Mouse (Mus musculus): ENCODE data around the gene Tesmin. TPM values are rescaled to one million over a fixed set of nuclear protein-coding genes. Genes with fewer than 3 reads are reported as not detected.

Gene Tesmin
- polyA plus RNA-seq (2015; fragmentation: Nextera tagmentation; extraction: Ambion mirVana), result 0.43 and 0.53 TPM in 2 replicates

GRCm38 (mm10) chr19:3388629-3389057 is at the start of gene Tesmin:
Tesmin (plus strand) TSS chr19:3388857.
- peak within 1 kb of the TSS; percentile 55 for H3K4me3 ChIP-seq (replicated peaks)
- peak; percentile 92 for ATAC-seq (replicated peaks; ENCODE audit: low FRiP score)
- H3K4me1 ChIP-seq, result peaks cover 10% of the 10 kb centered on the region; the same call in 1 of the 2 replicates
- no peak within 1 kb of the TSS for H3K27ac ChIP-seq
- no peaks in the 10 kb centered on the region for H3K27me3 ChIP-seq
- H3K9ac ChIP-seq, result peak within 1 kb of the TSS; percentile 52
- no peaks in the 10 kb centered on the region for H3K9me3 ChIP-seq (replicated peaks)
- peak within 1 kb of the TSS; percentile 98 for H3K4me2 ChIP-seq
- 1% methylated on average over 33 of the region's 33 CpGs for WGBS
- peaks cover 17% of the 10 kb centered on the region for H3K36me3 ChIP-seq

GRCm38 (mm10) chr19:3339187-3339586 is 49.5 kb upstream of the Tesmin start:
- Histone ChIP-seq H3K9ac (no peak overlapping the region), H3K4me3 (replicated peaks) (no peak overlapping the region), H3K4me1 (peaks cover 35% of the 10 kb centered on the region), H3K4me2 (no peak overlapping the region), H3K27me3 (no peaks in the 10 kb centered on the region), H3K36me3 (no peaks in the 10 kb centered on the region), H3K27ac (no peak overlapping the region), H3K9me3 (replicated peaks) (no peaks in the 10 kb centered on the region)
- ATAC-seq (replicated peaks; ENCODE audit: low FRiP score), result no peak
- 84% methylated on average over 8 of the region's 8 CpGs for WGBS

- ATAC-seq (replicated peaks; ENCODE audit: low FRiP score), result no peak
- H3K4me1 ChIP-seq, result peaks cover 37% of the 10 kb centered on the region
- H3K27me3 ChIP-seq, result no peaks in the 10 kb centered on the region
- WGBS, result 74% methylated on average over 3 of the region's 3 CpGs
- H3K4me3 ChIP-seq (replicated peaks), result no peak overlapping the region
- no peak overlapping the region for H3K9ac ChIP-seq
- H3K36me3 ChIP-seq, result no peaks in the 10 kb centered on the region
- H3K9me3 ChIP-seq (replicated peaks), result no peaks in the 10 kb centered on the region
- no peak overlapping the region for H3K27ac ChIP-seq
- no peak overlapping the region for H3K4me2 ChIP-seq
These were observed 47.6 kb upstream of the Tesmin start for GRCm38 (mm10) chr19:3341021-3341420.

- no peak overlapping the region for H3K9ac ChIP-seq
- H3K4me1 ChIP-seq, result peaks cover 30% of the 10 kb centered on the region
- WGBS, result 74% methylated on average over 3 of the region's 3 CpGs
- no peaks in the 10 kb centered on the region for H3K27me3 ChIP-seq
- ATAC-seq (replicated peaks; ENCODE audit: low FRiP score), result no peak
- H3K36me3 ChIP-seq, result no peaks in the 10 kb centered on the region
- H3K9me3 ChIP-seq (replicated peaks), result no peaks in the 10 kb centered on the region
- H3K4me2 ChIP-seq, result no peak overlapping the region
- no peak overlapping the region for H3K4me3 ChIP-seq (replicated peaks)
- H3K27ac ChIP-seq, result peak overlapping the region; percentile 82; the same call in 1 of the 2 replicates
These were observed 44.7 kb upstream of the Tesmin start for GRCm38 (mm10) chr19:3343929-3344328.

- no peak overlapping the region for H3K9ac ChIP-seq
- H3K27me3 ChIP-seq, result no peaks in the 10 kb centered on the region
- H3K4me1 ChIP-seq, result peaks cover 30% of the 10 kb centered on the region
- H3K4me3 ChIP-seq (replicated peaks), result no peak overlapping the region
- no peaks in the 10 kb centered on the region for H3K9me3 ChIP-seq (replicated peaks)
- H3K27ac ChIP-seq, result peak overlapping the region; percentile 82
- WGBS, result 42% methylated on average over 8 of the region's 8 CpGs
- peaks cover 4% of the 10 kb centered on the region for H3K36me3 ChIP-seq
- H3K4me2 ChIP-seq, result 0 out of 2 replicates have a peak overlapping the region, but pooled peaks have one; percentile 9
- ATAC-seq (replicated peaks; ENCODE audit: low FRiP score), result peak; percentile 83
These were observed 43.8 kb upstream of the Tesmin start for GRCm38 (mm10) chr19:3344636-3345544.

- Histone ChIP-seq H3K4me2 (no peak overlapping the region), H3K27me3 (no peaks in the 10 kb centered on the region), H3K9me3 (replicated peaks) (no peaks in the 10 kb centered on the region), H3K9ac (no peak overlapping the region), H3K36me3 (peaks cover 14% of the 10 kb centered on the region), H3K4me1 (peaks cover 30% of the 10 kb centered on the region), H3K4me3 (replicated peaks) (no peak overlapping the region), H3K27ac (no peak overlapping the region)
- ATAC-seq (replicated peaks; ENCODE audit: low FRiP score), result no peak
- WGBS, result 96% methylated on average over 1 of the region's 1 CpGs
These were observed 40.9 kb upstream of the Tesmin start for GRCm38 (mm10) chr19:3347784-3348183.

GRCm38 (mm10) chr19:3353415-3354111 is 35.1 kb upstream of the Tesmin start:
- Histone ChIP-seq H3K9ac (no peak overlapping the region), H3K36me3 (peaks cover 42% of the 10 kb centered on the region), H3K27me3 (no peaks in the 10 kb centered on the region), H3K9me3 (replicated peaks) (no peaks in the 10 kb centered on the region), H3K27ac (peak overlapping the region; percentile 56), H3K4me2 (no peak overlapping the region), H3K4me1 (0 out of 2 replicates have a peak, but pooled peaks cover 5% of the 10 kb centered on the region), H3K4me3 (replicated peaks) (no peak overlapping the region)
- ATAC-seq (replicated peaks; ENCODE audit: low FRiP score), result no peak; the same call in 1 of the 2 replicates
- 66% methylated on average over 7 of the region's 7 CpGs for WGBS

GRCm38 (mm10) chr19:3355096-3355495 is 33.6 kb upstream of the Tesmin start:
- WGBS, result 62% methylated on average over 5 of the region's 5 CpGs
- peaks cover 41% of the 10 kb centered on the region for H3K36me3 ChIP-seq
- no peak overlapping the region for H3K9ac ChIP-seq
- H3K4me2 ChIP-seq, result no peak overlapping the region
- no peaks in the 10 kb centered on the region for H3K9me3 ChIP-seq (replicated peaks)
- no peak for ATAC-seq (replicated peaks; ENCODE audit: low FRiP score)
- no peak overlapping the region for H3K27ac ChIP-seq
- H3K4me3 ChIP-seq (replicated peaks), result no peak overlapping the region
- 0 out of 2 replicates have a peak, but pooled peaks cover 5% of the 10 kb centered on the region for H3K4me1 ChIP-seq
- no peaks in the 10 kb centered on the region for H3K27me3 ChIP-seq

GRCm38 (mm10) chr19:3356516-3356915 is 32.1 kb upstream of the Tesmin start:
- H3K36me3 ChIP-seq, result peaks cover 42% of the 10 kb centered on the region
- H3K4me2 ChIP-seq, result no peak overlapping the region
- no peak overlapping the region for H3K4me3 ChIP-seq (replicated peaks)
- H3K9ac ChIP-seq, result no peak overlapping the region
- no peaks in the 10 kb centered on the region for H3K9me3 ChIP-seq (replicated peaks)
- 83% methylated on average over 5 of the region's 5 CpGs for WGBS
- no peaks in the 10 kb centered on the region for H3K27me3 ChIP-seq
- H3K27ac ChIP-seq, result no peak overlapping the region
- H3K4me1 ChIP-seq, result 0 out of 2 replicates have a peak, but pooled peaks cover 5% of the 10 kb centered on the region
- no peak for ATAC-seq (replicated peaks; ENCODE audit: low FRiP score)

- 71% methylated on average over 4 of the region's 4 CpGs for WGBS
- Histone ChIP-seq H3K27ac (no peak overlapping the region), H3K4me3 (replicated peaks) (no peak overlapping the region), H3K9me3 (replicated peaks) (no peaks in the 10 kb centered on the region), H3K9ac (no peak overlapping the region), H3K27me3 (no peaks in the 10 kb centered on the region), H3K4me1 (0 out of 2 replicates have a peak, but pooled peaks cover 5% of the 10 kb centered on the region), H3K36me3 (peaks cover 46% of the 10 kb centered on the region), H3K4me2 (no peak overlapping the region)
- ATAC-seq (replicated peaks; ENCODE audit: low FRiP score), result no peak
These were observed 31.0 kb upstream of the Tesmin start for GRCm38 (mm10) chr19:3357620-3358019.

- Histone ChIP-seq H3K27me3 (no peaks in the 10 kb centered on the region), H3K4me1 (no peaks in the 10 kb centered on the region), H3K9me3 (replicated peaks) (0 out of 2 replicates have a peak, but pooled peaks cover under 1% of the 10 kb centered on the region), H3K27ac (no peak overlapping the region), H3K4me2 (no peak overlapping the region), H3K9ac (no peak overlapping the region), H3K36me3 (peaks cover 63% of the 10 kb centered on the region), H3K4me3 (replicated peaks) (no peak overlapping the region)
- 90% methylated on average over 13 of the region's 13 CpGs for WGBS
- ATAC-seq (replicated peaks; ENCODE audit: low FRiP score), result no peak
These were observed 28.6 kb upstream of the Tesmin start for GRCm38 (mm10) chr19:3359841-3360588.
